23 mouse cellular contexts compared by ENCODE assay signal in the genomic region with DNA sequence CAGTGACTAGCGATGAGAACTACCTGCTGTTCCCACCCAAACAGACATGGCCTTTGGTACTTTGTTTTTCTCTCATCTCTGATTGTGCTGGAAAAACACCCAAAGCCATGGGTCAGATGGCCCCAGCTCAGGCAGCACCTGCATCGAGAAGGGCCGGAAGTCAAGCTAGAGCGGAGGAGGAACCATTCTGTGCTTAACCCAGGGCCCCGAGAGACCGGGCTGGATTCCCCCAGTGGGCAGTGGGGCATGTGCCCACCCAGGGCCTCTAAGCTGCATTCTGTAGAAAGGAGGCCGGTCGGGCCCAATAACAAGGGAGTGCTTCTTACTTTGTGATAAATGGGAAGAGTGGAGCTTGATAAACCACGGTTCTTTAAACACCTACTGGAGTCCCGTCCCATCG. TPM values are rescaled to one million over a fixed set of nuclear protein-coding genes. Genes with fewer than 3 reads are reported as not detected.
DNase-seq lines count a peak whose midpoint lies in the region; ATAC-seq and TF ChIP-seq lines count a peak whose summit lies in the region.
"Had no signal": no experiment of that assay in that cellular context is flagged by ENCODE, and none has a peak within 500 bp of the region (broad histone marks: within the 10 kb centered on the region; RNA-seq: fewer than 3 reads in every experiment).

No protein-coding gene starts in this region.

- peak; percentile 55 for ATAC-seq in neutrophil, adult 5-6 weeks (ENCODE audit: extremely low read depth, insufficient number of reproducible peaks, low FRiP score, poor library complexity, severe bottlenecking)
- ATAC-seq: forebrain, embryonic 14.5 days; midbrain, embryonic 16.5 days had no signal

- H3K27ac ChIP-seq in kidney, adult 2 months (ENCODE audit: insufficient read depth, low read depth, low read length): no peak overlapping the region
- H3K27ac ChIP-seq in testis, adult 2 months (ENCODE audit: control insufficient read depth, insufficient read depth, low read depth, low read length): peak overlapping the region; percentile 46
- H3K27ac ChIP-seq: heart, adult 2 months; hindbrain, embryonic 10.5 days had no signal

- H3K27me3 ChIP-seq in kidney, adult 2 months (replicated peaks; ENCODE audit: control insufficient read depth, insufficient read depth, low read length): no peaks in the 10 kb centered on the region
- H3K27me3 ChIP-seq in testis, adult 2 months (ENCODE audit: control insufficient read depth, insufficient read depth, low read length): no peaks in the 10 kb centered on the region

- TF ChIP-seq POLR2A in kidney, adult 2 months (IDR thresholded peaks at IDR 0.05; ENCODE audit: low read depth, low read length): no peak
- no peak for TF ChIP-seq POLR2A in testis, adult 2 months (IDR thresholded peaks at IDR 0.05; ENCODE audit: control insufficient read depth, low read depth, low read length)

- TF ChIP-seq CTCF in kidney, adult 2 months (conservative IDR thresholded peaks at IDR 0.05; ENCODE audit: insufficient read depth, insufficient read length, low read depth, low read length): no peak
- no peak for TF ChIP-seq CTCF in testis, adult 2 months (IDR thresholded peaks at IDR 0.05; ENCODE audit: control insufficient read depth, insufficient read depth, insufficient replicate concordance, low read depth, low read length)

- H3K4me1 ChIP-seq in kidney, adult 2 months (ENCODE audit: control insufficient read depth, insufficient read depth, low read length): no peaks in the 10 kb centered on the region
- peaks cover 7% of the 10 kb centered on the region for H3K4me1 ChIP-seq in testis, adult 2 months (ENCODE audit: control insufficient read depth, insufficient read depth, low read length)

- H3K4me3 ChIP-seq in kidney, adult 2 months (ENCODE audit: insufficient read depth, low read depth, low read length): no peak overlapping the region
- peak overlapping the region; percentile 58 for H3K4me3 ChIP-seq in testis, adult 2 months (ENCODE audit: control insufficient read depth, low read depth, low read length)
- H3K4me3 ChIP-seq: heart, adult 2 months; hindbrain, embryonic 10.5 days had no signal

- peak; percentile 32 to 49 for DNase-seq in kidney, postnatal 4 days
- DNase-seq in kidney, adult 2 months: no peak
- DNase-seq in testis, postnatal 10 days (ENCODE audit: low spot score): no peak
- peak; percentile 75 to 81 for DNase-seq in spleen, postnatal 4 days (ENCODE audit: low spot score in 2 of 2)
- no peak for DNase-seq in frontal cortex, adult 2 months (ENCODE audit: extremely low spot score in 1 of 2, low spot score in 1 of 2)
- DNase-seq: adrenal gland, adult 2 months; cerebellum, postnatal 25 days; kidney, postnatal 25 days; lung, adult 2 months; right cerebral cortex, postnatal 14 days; thymus, postnatal 4 days had no signal

- H3K36me3 ChIP-seq in kidney, adult 2 months (ENCODE audit: control insufficient read depth, insufficient read depth, low read length): no peaks in the 10 kb centered on the region
- H3K36me3 ChIP-seq in testis, adult 2 months (ENCODE audit: control insufficient read depth, insufficient read depth, low read length): no peaks in the 10 kb centered on the region
- H3K36me3 ChIP-seq: hindbrain, embryonic 10.5 days had no signal

- WGBS in kidney, adult 2 months: 44% methylated on average over 11 of the region's 11 CpGs

RNA-seq across cellular contexts. Expression of a gene that starts 6.4 kb away (rescaled TPM):
- 2.7 and 17.9 TPM in 2 replicates for polyA plus RNA-seq in kidney, adult 2 months (2012; rRNA removed)
- 0.09 and 0.16 TPM in 2 replicates for polyA plus RNA-seq in testis, adult 2 months (2012; rRNA removed)
- 904 and 938 TPM in 2 replicates for total RNA-seq in neutrophil, adult 5-6 weeks (2017)
- 0.50 and 0.86 TPM in 2 replicates for polyA plus RNA-seq in frontal cortex, adult 2 months (2012; rRNA removed)

RNA-seq across cellular contexts. Expression of a gene that starts 6.5 kb away (rescaled TPM):
- polyA plus RNA-seq in kidney, adult 2 months (2012; rRNA removed): 0.16 TPM in 1 of 2 replicates, not detected in the other
- not detected in 2 replicates for polyA plus RNA-seq in testis, adult 2 months (2012; rRNA removed)
- total RNA-seq in neutrophil, adult 5-6 weeks (2017): 0.70 and 2.7 TPM in 2 replicates
- polyA plus RNA-seq in frontal cortex, adult 2 months (2012; rRNA removed): 2.1 TPM in 1 of 2 replicates, not detected in the other
- total RNA-seq: adrenal gland, adult 2 months; gastrocnemius, adult 8-10 months; heart, adult 2 months; layer of hippocampus, postnatal 10 days; megakaryocyte progenitor cell, adult 5-6 weeks had no signal
- polyA plus RNA-seq: adrenal gland, adult 2 months; forebrain, embryonic 14.5 days; heart, adult 2 months; heart, embryonic 16.5 days; hindbrain, embryonic 10.5 days; limb, embryonic 14.5 days; stomach, embryonic 14.5 days had no signal

RNA-seq across cellular contexts. Expression of a gene that starts 31.7 kb away (rescaled TPM):
- polyA plus RNA-seq in kidney, adult 2 months (2012; rRNA removed): 0.02 and 0.03 TPM in 2 replicates
- 92.3 and 97.5 TPM in 2 replicates for polyA plus RNA-seq in testis, adult 2 months (2012; rRNA removed)
- total RNA-seq in neutrophil, adult 5-6 weeks (2017): not detected in 2 replicates
- 0.23 and 0.28 TPM in 2 replicates for polyA plus RNA-seq in frontal cortex, adult 2 months (2012; rRNA removed)
- total RNA-seq: heart, adult 2 months had no signal
- polyA plus RNA-seq: adrenal gland, adult 2 months had no signal

RNA-seq across cellular contexts. Expression of a gene that starts 35.4 kb away (rescaled TPM):
- 70.0 and 77.9 TPM in 2 replicates for polyA plus RNA-seq in kidney, adult 2 months (2012; rRNA removed)
- polyA plus RNA-seq in testis, adult 2 months (2012; rRNA removed): 74.7 and 74.9 TPM in 2 replicates
- total RNA-seq in neutrophil, adult 5-6 weeks (2017): 241 and 253 TPM in 2 replicates
- 32.1 and 33.5 TPM in 2 replicates for polyA plus RNA-seq in frontal cortex, adult 2 months (2012; rRNA removed)

RNA-seq across cellular contexts. Expression of a gene that starts 44.9 kb away (rescaled TPM):
- polyA plus RNA-seq in kidney, adult 2 months (2012; rRNA removed): 0.11 and 1.9 TPM in 2 replicates
- 0.51 and 1.1 TPM in 2 replicates for polyA plus RNA-seq in testis, adult 2 months (2012; rRNA removed)
- 5.9 and 8.0 TPM in 2 replicates for total RNA-seq in neutrophil, adult 5-6 weeks (2017)
- 0.04 and 0.29 TPM in 2 replicates for polyA plus RNA-seq in frontal cortex, adult 2 months (2012; rRNA removed)
- total RNA-seq: megakaryocyte progenitor cell, adult 5-6 weeks had no signal
- polyA plus RNA-seq: forebrain, embryonic 14.5 days; midbrain, embryonic 16.5 days; stomach, embryonic 14.5 days had no signal

Comparison
In these comparisons a context has a peak if more than half of its experiments do, and no peak if none do; other contexts are left out.
1. DNase-seq: peak in kidney, postnatal 4 days (2 of 2) and spleen, postnatal 4 days (2 of 2); none in kidney, adult 2 months (single experiment), testis, postnatal 10 days (single experiment) and frontal cortex, adult 2 months (0 of 2).
2. RNA of a gene that starts 31.7 kb away (polyA plus RNA-seq): 92.3 to 97.5 TPM in testis, adult 2 months; 0.23 to 0.28 TPM in frontal cortex, adult 2 months and 0.02 to 0.03 TPM in kidney, adult 2 months; every median in the first group is over 10 times any median in the second.